Mouse (Mus musculus) lung, adult 2 months (tissue): ENCODE results near the gene Vmn1r39.

Experiments used
- CTCF ChIP-seq: fragments of 200-500 bp; IDR thresholded peaks from 2 replicates; pipeline ENCODE4 v1.5.1; 2011; ENCODE audit warnings: mild to moderate bottlenecking, low read length, control low read depth; ENCODE audit not compliant: insufficient read depth
- POLR2A ChIP-seq: fragments of 200-500 bp; IDR thresholded peaks from 2 replicates; pipeline ENCODE4 v1.6.1; 2011; ENCODE audit warnings: low read depth, mild to moderate bottlenecking, control low read depth, low read length, borderline replicate concordance; ENCODE audit errors: extremely low read depth

GRCm38 (mm10) chr6:66810509-66810908, at the start of gene Vmn1r39:
- TF ChIP-seq POLR2A, result no peak
- TF ChIP-seq CTCF, result no peak
